Mouse (Mus musculus) neutrophil, adult 65 days (primary cell): Measurements from ENCODE around the gene Mdh1. TPM values are rescaled to one million over a fixed set of nuclear protein-coding genes. Genes with fewer than 3 reads are reported as not detected.

Source experiments
- total RNA-seq: library from RNA; stranded (reverse); gene quantifications from 2 replicates; pipeline ENCODE4 v1.2.4, GENCODE M21; 2023

The Mdh1 gene
- 48.1 and 52.7 TPM in 2 replicates for total RNA-seq

DNA sequence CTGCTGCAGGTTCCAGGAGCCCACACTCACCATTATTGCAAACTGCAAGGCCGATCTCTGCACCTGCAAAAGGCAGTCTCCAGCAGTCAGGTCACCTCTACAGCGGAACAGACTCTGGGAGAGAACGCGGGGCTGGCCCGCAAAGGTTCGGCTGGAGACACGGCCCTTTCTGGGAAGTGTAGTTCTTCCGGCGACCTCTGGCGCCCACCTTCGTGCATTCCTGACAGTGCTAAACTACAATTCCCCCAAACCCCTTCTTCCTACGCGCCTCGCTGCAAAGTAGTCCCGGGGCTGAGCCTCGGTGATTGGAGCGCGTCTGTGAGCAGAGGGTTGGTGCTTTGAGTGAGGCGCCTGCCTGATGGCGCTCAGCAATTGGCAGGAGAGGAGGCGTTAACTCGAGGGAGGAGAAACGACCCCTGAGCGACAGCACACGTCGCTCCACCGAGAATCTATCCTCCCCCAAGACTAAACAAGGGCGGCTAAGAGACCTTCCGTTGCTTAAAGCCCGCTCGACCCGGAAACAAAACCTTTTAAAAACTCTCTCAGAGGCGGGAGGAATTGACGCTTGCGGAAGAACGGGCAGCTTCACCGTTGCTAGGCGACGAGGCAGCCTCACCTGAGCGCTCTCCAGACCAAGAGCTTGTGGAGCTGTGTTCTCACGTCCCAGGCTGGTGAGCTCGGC lies at the start of gene Mdh1, which contains the start of gene Wdpcp:
TSS of gene Mdh1 (minus strand) at position 668 of the 682 bp plus-strand sequence.
TSS of gene Wdpcp (plus strand) at position 536 of the 682 bp plus-strand sequence.

Other genes with a start within 250 kb of the Mdh1 start
- gene Ugp2, start 201.2 kb downstream of the Mdh1 start, total RNA-seq: 80.0 and 85.2 TPM in 2 replicates
- gene Wdpcp, start 132 bp downstream of the Mdh1 start, total RNA-seq: 0.75 and 0.92 TPM in 2 replicates